Mouse (Mus musculus) heart, postnatal 36 days (tissue): ENCODE measurements around the gene Nifk. TPM values are rescaled to one million over a fixed set of nuclear protein-coding genes. Genes with fewer than 3 reads are reported as not detected.

ENCODE experiments used
- DNase-seq, 2 experiments: peaks; one replicate each; pipeline ENCODE4 v3.0.0; 2021 to 2022
- intact Hi-C: fragments of 180-260 bp; cut with DNase I; formaldehyde crosslinking; loops from one replicate; pipeline ENCODE4 v1.15.1; 2025
- total RNA-seq, 2 experiments: library from RNA; stranded (reverse); gene quantifications; 2 replicates each; pipeline ENCODE4 v1.2.3; 2021

The Nifk gene
- total RNA-seq, 2 experiments from 2014 or later: 15.0 to 17.0 TPM

DNA sequence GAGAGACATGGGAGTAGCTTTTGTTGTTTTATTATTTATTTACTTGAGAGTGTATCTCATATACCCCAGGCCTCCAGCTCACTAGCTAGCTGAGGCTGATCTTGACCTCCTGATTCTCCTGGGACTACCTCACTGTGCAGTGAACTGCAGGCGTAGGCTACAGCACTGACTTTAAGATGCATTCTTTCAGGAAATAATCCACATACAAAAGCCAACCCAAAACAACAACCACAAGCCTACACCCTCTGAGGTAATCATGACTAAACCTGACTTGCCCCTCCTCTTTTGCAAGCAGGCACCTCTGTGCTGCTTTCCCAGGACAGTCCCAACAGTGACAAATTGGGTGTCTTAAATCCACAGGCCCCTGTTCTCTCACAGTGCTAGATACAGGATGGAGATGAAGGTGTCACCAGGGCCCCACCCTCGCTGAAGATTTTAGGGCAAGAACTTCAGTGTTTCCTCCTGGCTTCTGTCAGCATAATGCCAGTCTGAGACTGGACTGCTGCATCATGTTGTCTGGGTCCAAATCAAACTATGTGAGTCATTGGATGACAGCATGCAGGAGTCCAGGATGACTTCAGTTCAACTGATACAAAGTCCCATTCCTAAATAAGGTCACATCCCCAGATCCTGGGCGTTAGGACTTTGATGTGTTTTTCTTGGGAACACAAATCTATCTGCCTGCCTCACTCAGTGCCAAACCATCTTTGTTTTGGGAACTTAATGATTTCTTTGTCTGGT, 47.3 kb downstream of the Nifk start:
- DNase-seq: no peak
- intact Hi-C loops: loop anchor here (10.0 kb wide), 1 partner anchor 106 kb away; no protein-coding TSS in a partner anchor

DNA sequence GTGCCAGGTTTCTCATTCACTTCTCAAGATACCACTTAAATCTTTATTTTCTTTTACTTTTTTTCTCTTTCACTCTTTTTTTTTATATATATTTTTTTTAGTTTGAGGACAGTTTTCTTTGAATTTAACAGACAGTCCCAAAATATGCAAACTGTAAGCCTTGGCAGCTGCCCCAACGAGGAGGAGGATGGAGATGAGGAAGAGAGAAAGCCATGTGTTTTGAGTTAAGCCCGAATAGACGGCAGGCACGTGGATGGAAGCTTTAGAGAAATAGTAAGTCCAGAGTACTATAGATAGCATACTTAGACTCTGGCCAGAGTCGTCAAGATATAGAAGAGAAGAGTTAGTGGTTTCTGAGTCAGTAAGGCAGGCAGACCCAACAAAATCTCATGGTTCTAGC, 56.1 kb downstream of the Nifk start:
- no peak for DNase-seq
- intact Hi-C loops: no loop called here

DNA sequence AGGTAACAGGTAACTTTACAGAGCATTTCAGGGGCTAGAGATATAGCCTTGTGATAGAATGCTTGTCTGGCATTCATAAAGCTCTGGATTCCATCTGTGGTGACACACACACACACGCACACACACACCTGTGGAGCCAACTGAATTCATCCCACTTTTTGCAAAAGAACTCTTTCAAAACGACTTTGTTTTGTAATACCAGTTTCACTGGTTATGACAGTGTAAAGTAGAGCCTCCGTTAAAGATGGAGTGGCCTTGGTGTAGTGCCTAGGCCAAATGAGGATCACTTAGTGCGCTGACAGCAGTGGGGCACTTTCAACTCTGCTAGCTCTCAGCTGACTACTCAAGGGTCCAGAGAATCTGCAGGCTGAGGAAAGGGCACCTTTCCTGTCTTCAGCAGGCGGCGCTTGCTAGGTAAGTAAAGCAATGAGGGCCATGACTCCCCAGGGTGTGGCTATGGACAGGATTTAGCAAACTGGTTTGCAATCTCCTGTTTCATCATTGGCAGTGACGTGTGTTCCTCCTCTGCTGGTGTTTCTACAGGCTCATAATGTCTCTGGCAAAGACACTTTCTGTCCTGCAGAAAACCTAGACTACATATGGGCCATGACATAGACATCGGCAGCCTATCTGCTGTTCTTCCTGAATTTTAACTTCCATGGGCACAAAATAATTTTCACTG, 58.6 kb downstream of the Nifk start:
- intact Hi-C loops: no loop called here
- no peak for DNase-seq

Other genes with a start within 250 kb of the Nifk start
- gene Gm29106, start 145.3 kb upstream of the Nifk start, total RNA-seq: not detected
- 10 to 100 TPM; 62.9 to 69.1 TPM for gene Tsn, start 10.1 kb upstream of the Nifk start, total RNA-seq
- gene Clasp1, start 67.2 kb downstream of the Nifk start, total RNA-seq: 100 to 1,000 TPM; 268 to 335 TPM